Mouse (Mus musculus) olfactory bulb, adult 2 months (tissue): ENCODE data around the gene Cemip.

Experiments used
- CTCF ChIP-seq: fragments of 200-500 bp; IDR thresholded peaks from 2 replicates; pipeline ENCODE4 v1.5.1; 2012; ENCODE audit warnings: low read depth, mild to moderate bottlenecking, low read length, moderate library complexity; ENCODE audit not compliant: insufficient read depth
- POLR2A ChIP-seq: fragments of 200-500 bp; IDR thresholded peaks from 2 replicates; pipeline ENCODE4 v1.6.1; 2012; ENCODE audit warnings: mild to moderate bottlenecking, low read depth, low read length, moderate library complexity; ENCODE audit not compliant: insufficient read depth

DNA sequence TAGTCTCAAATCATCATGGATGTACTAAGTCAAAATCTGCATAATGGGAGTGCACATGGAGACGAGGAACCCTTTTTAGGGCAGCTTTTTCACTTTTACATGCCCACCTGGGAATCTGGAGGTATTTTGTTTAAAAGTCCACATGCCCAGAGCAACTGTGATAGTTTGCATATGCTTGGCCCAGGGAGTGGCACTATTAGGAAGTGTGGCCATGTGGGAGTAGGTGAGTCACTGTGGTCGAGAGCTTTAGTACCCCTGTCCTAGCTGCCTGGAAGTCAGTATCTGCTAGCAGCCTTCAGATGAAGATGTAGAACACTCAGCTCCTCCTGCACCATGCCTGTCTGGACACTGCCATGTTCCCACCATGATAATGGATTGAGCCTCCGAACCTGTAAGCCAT lies 14.4 kb upstream of the Cemip start:
- TF ChIP-seq POLR2A, result no peak
- no peak for TF ChIP-seq CTCF
